Mouse (Mus musculus) embryonic stem cell, embryonic (primary cell): Measurements from ENCODE around the gene Gxylt2.

ENCODE experiments used
- CTCF ChIA-PET, 4 experiments: fragments of 300-600 bp in 2 of 4; fragments of 350-600 bp in 2 of 4; sonication (Branson Sonifier 250); formaldehyde crosslinking; loops; one replicate each; lab custom pipeline; 2022; ENCODE audit warnings: inconsistent platforms in 2 of 4; lab: Charles Lee
- POLR2A ChIA-PET, 4 experiments: fragments of 300-600 bp in 2 of 4; fragments of 350-600 bp in 2 of 4; sonication (Branson Sonifier 250); formaldehyde crosslinking; loops; one replicate each; lab custom pipeline; 2022; ENCODE audit warnings: antibody characterized with exemption in 4 of 4, inconsistent platforms in 1 of 4; lab: Charles Lee

Gene Gxylt2

GRCm38 (mm10) chr6:100810117-100810516 lies 105.6 kb downstream of the Gxylt2 start:
- ChIA-PET POLR2A (interaction anchor here in 1 of 4 experiments (0.6 kb wide), 1 partner anchor 29 kb away, joined by 4 read pairs; no protein-coding TSS in a partner anchor), CTCF (no interaction called here)

- POLR2A ChIA-PET, result interaction anchor here in 1 of 4 experiments (0.6 kb wide), 1 partner anchor 142 kb away, joined by 7 read pairs; no protein-coding TSS in a partner anchor
- CTCF ChIA-PET, result interaction anchor here in 1 of 4 experiments (0.6 kb wide), 1 partner anchor 138 kb away, joined by 3 read pairs; no protein-coding TSS in a partner anchor
Observed at GRCm38 (mm10) chr6:100811731-100812130, 107.2 kb downstream of the Gxylt2 start.

- POLR2A ChIA-PET, result interaction anchor here in 2 of 4 experiments (0.8 to 2.1 kb wide), 3 partner anchors 12 to 176 kb away, joined by 5 to 12 read pairs (median 6); partner anchors contain the start of gene Ppp4r2 (in 2 of the 2)
- CTCF ChIA-PET, result no interaction called here
Observed at GRCm38 (mm10) chr6:100821367-100821766, 116.8 kb downstream of the Gxylt2 start.

- ChIA-PET CTCF (interaction anchor here in 2 of 4 experiments (0.7 to 1.4 kb wide), 2 partner anchors 9 to 253 kb away, joined by 3 to 5 read pairs; no protein-coding TSS in a partner anchor), POLR2A (interaction anchor here in 3 of 4 experiments (0.7 to 2.1 kb wide), 7 partner anchors 10 to 20 kb away, joined by 3 to 12 read pairs (median 5); partner anchors contain the start of gene Ppp4r2 (in 3 of the 3))
Observed at GRCm38 (mm10) chr6:100823356-100823755, 118.8 kb downstream of the Gxylt2 start.

- POLR2A ChIA-PET, result interaction anchor here in 3 of 4 experiments (0.9 to 1.6 kb wide), 4 partner anchors 9 to 16 kb away, joined by 3 to 8 read pairs (median 4); partner anchors contain the start of gene Ppp4r2 (in 1 of the 3)
- CTCF ChIA-PET, result no interaction called here
Observed at GRCm38 (mm10) chr6:100824381-100824965, 119.9 kb downstream of the Gxylt2 start.

GRCm38 (mm10) chr6:100826046-100826445 lies 121.5 kb downstream of the Gxylt2 start:
- CTCF ChIA-PET, result no interaction called here
- POLR2A ChIA-PET, result no interaction called here

GRCm38 (mm10) chr6:100828565-100828964 lies 124.0 kb downstream of the Gxylt2 start:
- CTCF ChIA-PET, result no interaction called here

GRCm38 (mm10) chr6:100829770-100830169 lies 125.2 kb downstream of the Gxylt2 start:
- POLR2A ChIA-PET, result interaction anchor here (0.6 to 1.1 kb wide), 5 partner anchors 16 to 67 kb away, joined by 3 to 4 read pairs (median 3); no protein-coding TSS in a partner anchor
- CTCF ChIA-PET, result interaction anchor here in 1 of 4 experiments (0.6 kb wide), 1 partner anchor 415 kb away, joined by 3 read pairs; no protein-coding TSS in a partner anchor

More at GRCm38 (mm10) chr6:100828565-100828964, 124.0 kb downstream of the Gxylt2 start:
- POLR2A ChIA-PET, result no interaction called here

GRCm38 (mm10) chr6:100831188-100831587 lies 126.7 kb downstream of the Gxylt2 start:
- ChIA-PET CTCF (no interaction called here), POLR2A (no interaction called here)

- CTCF ChIA-PET, result no interaction called here
- POLR2A ChIA-PET, result interaction anchor here in 1 of 4 experiments (1.1 kb wide), 1 partner anchor 9 kb away, joined by 3 read pairs; no protein-coding TSS in a partner anchor
Observed at GRCm38 (mm10) chr6:100831751-100832150, 127.2 kb downstream of the Gxylt2 start.

- ChIA-PET CTCF (interaction anchor here in 2 of 4 experiments (0.7 to 0.8 kb wide), 2 partner anchors 10 to 24 kb away, joined by 3 to 5 read pairs; no protein-coding TSS in a partner anchor), POLR2A (interaction anchor here (0.5 to 6.3 kb wide), 31 partner anchors 9 to 1141 kb away, joined by 3 to 41 read pairs (median 3); partner anchors contain the start of gene Gpr27 (in 1 of the 4))
Observed at GRCm38 (mm10) chr6:100833355-100833754, 128.8 kb downstream of the Gxylt2 start, which contains the start of gene Ppp4r2. Gene Ppp4r2 (plus strand): TSS chr6:100833622.

GRCm38 (mm10) chr6:100833811-100834481 lies 129.4 kb downstream of the Gxylt2 start:
- CTCF ChIA-PET, result no interaction called here
- POLR2A ChIA-PET, result interaction anchor here in 3 of 4 experiments (0.5 to 6.3 kb wide), 13 partner anchors 9 to 1142 kb away, joined by 3 to 41 read pairs (median 5); partner anchors contain the start of gene Gpr27 (in 1 of the 3)

GRCm38 (mm10) chr6:100834489-100835160 lies 130.1 kb downstream of the Gxylt2 start:
- ChIA-PET CTCF (interaction anchor here in 1 of 4 experiments (0.9 kb wide), 1 partner anchor 160 kb away, joined by 3 read pairs; no protein-coding TSS in a partner anchor), POLR2A (interaction anchor here in 1 of 4 experiments (0.7 to 6.3 kb wide), 6 partner anchors 8 to 130 kb away, joined by 3 to 41 read pairs (median 12); partner anchors contain the start of gene Gxylt2)

- ChIA-PET POLR2A (interaction anchor here in 3 of 4 experiments (0.6 to 4.2 kb wide), 6 partner anchors 10 to 174 kb away, joined by 3 to 41 read pairs (median 3); partner anchors contain the start of gene Ppp4r2 (in 1 of the 3)), CTCF (no interaction called here)
Observed at GRCm38 (mm10) chr6:100845058-100845457, 140.5 kb downstream of the Gxylt2 start.

- POLR2A ChIA-PET, result interaction anchor here in 1 of 4 experiments (1.0 to 4.2 kb wide), 2 partner anchors 11 to 12 kb away, joined by 3 to 41 read pairs; partner anchors contain the start of gene Ppp4r2
- CTCF ChIA-PET, result no interaction called here
Observed at GRCm38 (mm10) chr6:100847264-100847663, 142.7 kb downstream of the Gxylt2 start.

- ChIA-PET CTCF (no interaction called here), POLR2A (no interaction called here)
Observed at GRCm38 (mm10) chr6:100848682-100849375, 144.3 kb downstream of the Gxylt2 start.

- POLR2A ChIA-PET, result interaction anchor here in 3 of 4 experiments (0.6 to 3.8 kb wide), 10 partner anchors 8 to 515 kb away, joined by 3 to 17 read pairs (median 6); partner anchors contain the start of gene Ppp4r2 (in 1 of the 3)
- CTCF ChIA-PET, result interaction anchor here in 2 of 4 experiments (0.5 to 1.0 kb wide), 2 partner anchors 141 to 983 kb away, joined by 4 to 13 read pairs; no protein-coding TSS in a partner anchor
Observed at GRCm38 (mm10) chr6:100850671-100851081, 146.1 kb downstream of the Gxylt2 start.
